Mouse (Mus musculus) cerebellum, postnatal 10 days (tissue): ENCODE results near the gene Ezh2.
"Not testable (repeated sequence)": the region's sequence is repeated elsewhere in the genome, so short reads cannot be mapped to it uniquely, and the experiment has no call there.

ENCODE experiments used
- DNase-seq, 2 experiments: peaks; one replicate each; pipeline ENCODE4 v3.0.0; 2021; ENCODE audit warnings: mixed read lengths in 2 of 2

Ezh2 gene

DNA sequence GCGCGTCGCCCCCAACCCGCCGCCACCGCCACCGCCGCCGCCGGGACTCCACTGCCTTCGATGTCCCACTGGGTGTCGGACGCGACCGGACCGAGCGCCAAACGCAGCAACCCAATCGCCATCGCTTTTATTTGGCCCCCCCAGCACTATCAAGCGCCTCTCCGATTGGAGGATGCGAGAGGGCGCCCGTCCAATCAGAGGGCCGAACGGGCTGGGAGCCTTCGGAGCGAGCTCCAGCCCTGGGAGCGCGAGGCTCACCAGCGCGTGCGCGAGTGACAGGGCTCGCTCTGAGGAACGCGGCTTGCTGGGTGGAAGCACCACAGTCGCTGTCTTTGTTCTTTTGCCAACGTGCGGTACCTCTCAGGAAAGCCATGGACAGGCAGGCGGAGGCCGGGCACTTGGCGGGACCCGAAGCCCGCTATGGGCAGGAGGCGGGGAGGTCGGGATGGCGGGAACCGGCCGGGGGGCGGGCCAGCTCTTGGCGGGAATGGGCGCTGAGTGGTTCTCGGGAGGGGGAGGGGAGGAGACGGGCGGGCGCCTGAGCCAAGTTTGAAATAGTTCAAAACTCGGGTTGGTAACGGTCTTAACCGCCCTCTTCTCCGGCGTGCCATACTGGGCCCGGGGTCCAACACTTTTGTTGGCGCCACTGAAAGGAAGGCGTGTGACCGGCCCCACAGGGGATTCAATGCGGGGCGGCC lies at the start of gene Ezh2:
Gene Ezh2 (minus strand): TSS at position 416 of the 698 bp plus-strand sequence.
- peak; percentile 99 to 100 for DNase-seq

DNA sequence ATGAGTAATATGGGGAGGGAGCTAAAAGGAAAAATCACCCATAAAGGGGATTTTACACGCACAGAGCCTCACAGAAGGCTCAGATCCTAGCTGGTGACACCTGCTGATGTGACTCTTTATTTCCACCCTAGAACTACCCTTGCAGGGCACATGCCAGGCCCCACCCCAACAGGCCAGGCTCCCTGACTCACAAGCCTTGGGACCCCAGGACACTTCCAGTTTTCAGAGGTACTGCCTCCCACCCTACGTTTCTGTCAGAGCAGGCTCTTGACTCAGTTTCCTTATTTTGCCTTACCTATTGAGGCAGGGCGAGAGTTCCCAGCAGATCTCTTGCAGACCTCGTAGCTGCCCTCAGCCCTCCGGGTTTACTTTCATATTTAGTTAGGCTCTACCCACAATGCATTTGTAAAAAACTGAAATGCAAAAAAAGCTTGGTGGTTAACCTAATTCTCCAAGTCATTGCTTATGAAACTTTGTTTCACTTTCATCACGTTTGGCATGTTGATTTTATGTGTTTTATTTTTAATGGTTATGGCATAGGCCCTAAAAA lies 41.5 kb upstream of the Ezh2 start:
- no peak for DNase-seq

- no peak for DNase-seq
Observed at GRCm38 (mm10) chr6:47635995-47636526, 40.9 kb upstream of the Ezh2 start.

GRCm38 (mm10) chr6:47635207-47635994 lies 40.3 kb upstream of the Ezh2 start:
- DNase-seq, result no peak

DNA sequence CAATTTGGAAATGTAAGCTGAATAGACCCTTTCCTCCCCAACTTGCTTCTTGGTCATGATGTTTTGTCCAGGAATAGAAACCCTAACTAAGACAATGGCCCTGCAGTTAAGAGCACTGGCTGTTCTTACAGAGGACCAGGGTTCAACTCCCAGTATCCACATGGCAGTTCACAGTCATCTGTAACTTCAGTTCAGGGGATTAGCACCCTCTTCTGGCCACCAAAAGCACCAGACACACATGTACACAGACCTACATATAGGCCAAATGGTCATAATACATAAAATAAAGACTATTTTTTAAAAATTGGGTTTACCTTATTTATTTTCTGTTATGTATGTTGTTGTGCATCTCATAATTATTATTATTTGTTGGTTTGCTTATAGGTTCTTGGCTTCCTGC lies 38.3 kb upstream of the Ezh2 start:
- DNase-seq, result peak in 1 of 2 experiments; percentile 14

GRCm38 (mm10) chr6:47630061-47630460 lies 34.9 kb upstream of the Ezh2 start:
- DNase-seq, result not testable (repeated sequence)

DNA sequence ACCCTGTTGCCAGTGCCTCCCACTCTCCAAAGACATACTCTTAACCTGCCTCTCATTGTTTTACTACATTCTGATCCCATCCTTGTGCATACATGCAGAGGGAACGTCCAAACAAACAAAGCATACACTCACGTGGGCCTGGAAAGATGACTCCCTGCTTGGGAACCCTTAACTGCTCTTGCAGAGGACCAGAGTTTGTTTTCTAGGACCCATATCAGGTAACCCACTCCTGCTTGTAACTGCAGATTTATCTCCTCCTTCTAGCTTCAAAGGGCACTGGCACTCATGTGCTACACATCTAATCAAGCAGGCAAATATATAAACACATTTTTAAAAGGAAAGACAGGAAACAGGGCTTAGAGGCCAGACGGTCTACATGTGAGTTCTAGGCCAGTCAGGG lies 32.8 kb upstream of the Ezh2 start:
- DNase-seq, result no peak

- DNase-seq, result not testable (repeated sequence)
Observed at GRCm38 (mm10) chr6:47626976-47627375, 31.8 kb upstream of the Ezh2 start.

GRCm38 (mm10) chr6:47621039-47621438 lies 25.9 kb upstream of the Ezh2 start:
- DNase-seq, result no peak

- DNase-seq, result not testable (repeated sequence)
Observed at GRCm38 (mm10) chr6:47608306-47608705, 13.2 kb upstream of the Ezh2 start.

- no peak for DNase-seq
Observed at GRCm38 (mm10) chr6:47601931-47602330, 6.8 kb upstream of the Ezh2 start.

GRCm38 (mm10) chr6:47595696-47596095 lies 555 bp upstream of the Ezh2 start:
- peak; percentile 36 to 42 for DNase-seq

GRCm38 (mm10) chr6:47594141-47594835 lies 853 bp downstream of the Ezh2 start:
- peak; percentile 82 to 85 for DNase-seq

DNA sequence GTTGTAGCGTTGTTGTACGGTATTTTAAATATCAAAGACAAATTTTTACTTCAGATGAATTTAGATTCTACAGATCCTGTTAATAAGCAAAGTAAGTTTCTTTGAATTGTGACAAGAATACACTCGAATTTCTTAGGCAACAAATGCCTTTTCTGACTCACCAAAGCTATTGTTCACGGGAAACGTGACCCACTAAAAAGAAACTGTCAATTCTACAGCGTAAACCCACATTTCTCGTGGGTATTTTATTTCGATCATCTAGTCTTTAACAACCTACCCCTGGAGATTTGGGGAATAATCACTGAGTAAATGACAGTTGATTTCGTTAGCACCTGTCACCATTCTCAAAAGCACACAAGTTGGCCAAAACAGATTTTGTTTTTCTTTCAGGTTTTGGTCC lies 1.6 kb downstream of the Ezh2 start:
- no peak for DNase-seq

DNA sequence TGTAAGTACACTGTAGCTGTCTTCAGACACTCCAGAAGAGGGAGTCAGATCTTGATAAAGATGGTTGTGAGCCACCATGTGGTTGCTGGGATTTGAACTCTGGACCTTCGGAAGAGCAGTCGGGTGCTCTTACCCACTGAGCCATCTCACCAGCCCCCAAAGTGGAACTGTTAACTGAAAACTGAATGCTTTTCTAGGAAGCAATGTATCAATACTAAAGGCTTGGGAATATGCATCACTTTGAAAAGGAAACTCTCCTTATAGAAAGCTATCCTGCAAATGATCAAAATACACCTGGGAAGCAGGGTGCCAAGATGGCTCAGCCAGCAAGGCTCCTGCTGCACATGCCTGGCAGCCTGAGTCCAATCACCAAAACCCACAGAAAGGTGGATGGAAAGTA lies 7.8 kb downstream of the Ezh2 start:
- DNase-seq, result not testable (repeated sequence)

- DNase-seq, result no peak
Observed at GRCm38 (mm10) chr6:47572887-47573286, 22.3 kb downstream of the Ezh2 start.

DNA sequence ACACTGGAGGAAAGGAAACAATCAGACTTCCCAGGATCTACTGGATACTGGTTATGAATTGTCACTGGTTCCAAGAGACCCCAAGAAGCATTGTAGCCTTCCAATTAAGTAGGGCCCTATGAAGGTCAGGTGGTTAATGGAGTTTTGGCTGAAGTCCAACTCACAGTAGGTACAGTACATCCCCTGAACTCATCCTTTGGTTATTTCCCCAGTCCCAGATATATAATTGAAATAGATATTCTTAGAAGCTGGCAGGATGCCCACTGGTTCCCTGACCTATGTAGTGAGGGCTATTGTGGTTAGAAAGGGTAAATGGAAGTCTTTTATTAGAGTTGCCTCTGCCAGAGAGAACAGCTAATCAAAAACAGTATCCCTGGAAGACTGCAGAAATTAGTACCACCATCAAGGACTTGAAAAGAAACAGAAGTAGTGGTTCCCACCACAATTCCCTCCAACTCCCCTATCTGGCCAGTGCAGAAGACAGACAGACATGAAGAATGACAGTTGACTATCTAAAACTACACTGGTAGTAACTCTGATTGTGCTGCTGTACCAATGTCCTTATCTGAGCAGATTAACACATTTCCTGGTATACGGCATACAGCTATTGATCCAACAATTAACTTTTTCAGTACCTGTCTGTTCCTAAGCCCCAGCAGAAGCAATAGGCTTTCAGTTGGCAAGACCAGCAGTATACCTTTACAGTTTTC lies 29.7 kb downstream of the Ezh2 start:
- DNase-seq, result peak; percentile 12 to 15

DNA sequence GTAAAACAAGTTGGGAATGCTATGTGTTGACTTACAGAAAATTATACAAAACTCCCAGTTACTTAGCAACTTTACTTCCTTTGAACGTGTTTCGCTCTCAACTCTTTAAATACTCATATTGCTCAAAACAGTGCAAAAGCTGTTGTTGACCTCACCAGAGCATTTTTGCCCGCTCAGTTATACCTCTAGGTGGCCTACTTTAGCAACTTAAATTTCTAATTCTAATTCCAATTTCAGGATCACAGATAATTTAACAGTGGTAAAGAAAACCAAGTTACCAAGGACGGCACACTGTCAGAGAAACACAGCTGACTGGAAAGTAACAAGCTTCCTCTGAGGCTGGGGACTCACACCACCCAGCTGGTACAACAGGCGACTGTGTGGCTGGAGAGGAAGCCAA lies 33.7 kb downstream of the Ezh2 start:
- peak; percentile 5 to 16 for DNase-seq

GRCm38 (mm10) chr6:47560846-47561245 lies 34.3 kb downstream of the Ezh2 start:
- no peak for DNase-seq

GRCm38 (mm10) chr6:47560407-47560806 lies 34.7 kb downstream of the Ezh2 start:
- no peak for DNase-seq

- DNase-seq, result no peak
Observed at GRCm38 (mm10) chr6:47559287-47559686, 35.9 kb downstream of the Ezh2 start.

- DNase-seq, result no peak
Observed at GRCm38 (mm10) chr6:47552280-47552679, 42.9 kb downstream of the Ezh2 start.
